Mouse (Mus musculus): ENCODE measurements at regions not wholly inside any gene's neighbourhood (a gene's known extent, or its start where the extent isn't known, plus 50 kb on each side); places are given as distances from the start of the nearest gene placed in this dataset.
A peak's percentile ranks its signal among the peaks of the same experiment; 100 is the strongest.

- Histone ChIP-seq H3K27ac (ENCODE audit: control insufficient read depth, insufficient read depth, low read length) (no peak overlapping the region), H3K4me3 (ENCODE audit: control insufficient read depth, insufficient read depth, low read length) (no peak overlapping the region), H3K27me3 (ENCODE audit: control insufficient read depth, insufficient read depth, low read length) (no peaks in the 10 kb centered on the region), H3K36me3 (ENCODE audit: control insufficient read depth, insufficient read depth, low read length) (no peaks in the 10 kb centered on the region), H3K4me1 (replicated peaks; ENCODE audit: control insufficient read depth, insufficient read depth, low read length) (no peaks in the 10 kb centered on the region)
- no peak for TF ChIP-seq CTCF (IDR thresholded peaks at IDR 0.05; ENCODE audit: borderline replicate concordance, control insufficient read depth, extremely low read depth, insufficient read depth, low read length, poor library complexity)
- TF ChIP-seq POLR2A (IDR thresholded peaks at IDR 0.05; ENCODE audit: control insufficient read depth, extremely low read depth, insufficient read depth, low read length, poor library complexity): no peak
- WGBS: 73% methylated on average over 5 of the region's 5 CpGs
- no peak for DNase-seq
Measured at GRCm38 (mm10) chr12:77994176-77994575, 199.9 kb upstream of the Gm6657 start.

GRCm38 (mm10) chr12:77997916-77998315 is 196.1 kb upstream of the Gm6657 start:
- 85% methylated on average over 1 of the region's 1 CpGs for WGBS
- Histone ChIP-seq H3K4me3 (ENCODE audit: control insufficient read depth, insufficient read depth, low read length) (no peak overlapping the region), H3K27ac (ENCODE audit: control insufficient read depth, insufficient read depth, low read length) (no peak overlapping the region), H3K36me3 (ENCODE audit: control insufficient read depth, insufficient read depth, low read length) (no peaks in the 10 kb centered on the region), H3K4me1 (replicated peaks; ENCODE audit: control insufficient read depth, insufficient read depth, low read length) (no peaks in the 10 kb centered on the region), H3K27me3 (ENCODE audit: control insufficient read depth, insufficient read depth, low read length) (no peaks in the 10 kb centered on the region)
- DNase-seq: no peak
- TF ChIP-seq POLR2A (IDR thresholded peaks at IDR 0.05; ENCODE audit: control insufficient read depth, extremely low read depth, insufficient read depth, low read length, poor library complexity) (no peak), CTCF (IDR thresholded peaks at IDR 0.05; ENCODE audit: borderline replicate concordance, control insufficient read depth, extremely low read depth, insufficient read depth, low read length, poor library complexity) (no peak)

DNA sequence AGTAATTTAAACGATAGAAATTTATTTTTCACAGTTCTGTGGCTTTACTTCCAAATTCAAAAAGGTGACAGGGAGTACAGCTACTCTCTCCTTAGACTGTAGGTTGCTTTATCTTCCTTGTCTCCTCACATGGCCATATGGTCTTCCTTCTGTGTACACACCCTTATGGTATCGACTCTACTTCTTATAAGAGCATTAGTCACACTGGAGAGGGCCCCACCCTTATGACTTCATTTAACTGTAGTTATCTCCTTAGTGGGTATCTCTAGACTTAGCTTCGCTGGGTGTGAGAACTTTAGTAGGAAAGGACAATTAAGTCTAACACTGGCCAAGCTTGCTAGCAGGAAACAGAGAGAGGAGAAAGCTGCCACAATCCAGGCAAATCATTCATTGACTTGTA is 193.6 kb upstream of the Gm6657 start:
- Histone ChIP-seq H3K27me3 (ENCODE audit: control insufficient read depth, insufficient read depth, low read length) (no peaks in the 10 kb centered on the region), H3K4me3 (ENCODE audit: control insufficient read depth, insufficient read depth, low read length) (no peak overlapping the region), H3K4me1 (replicated peaks; ENCODE audit: control insufficient read depth, insufficient read depth, low read length) (no peaks in the 10 kb centered on the region), H3K36me3 (ENCODE audit: control insufficient read depth, insufficient read depth, low read length) (no peaks in the 10 kb centered on the region), H3K27ac (ENCODE audit: control insufficient read depth, insufficient read depth, low read length) (no peak overlapping the region)
- DNase-seq: no peak
- WGBS: 86% methylated on average over 3 of the region's 3 CpGs
- TF ChIP-seq POLR2A (IDR thresholded peaks at IDR 0.05; ENCODE audit: control insufficient read depth, extremely low read depth, insufficient read depth, low read length, poor library complexity) (no peak), CTCF (IDR thresholded peaks at IDR 0.05; ENCODE audit: borderline replicate concordance, control insufficient read depth, extremely low read depth, insufficient read depth, low read length, poor library complexity) (no peak)

DNA sequence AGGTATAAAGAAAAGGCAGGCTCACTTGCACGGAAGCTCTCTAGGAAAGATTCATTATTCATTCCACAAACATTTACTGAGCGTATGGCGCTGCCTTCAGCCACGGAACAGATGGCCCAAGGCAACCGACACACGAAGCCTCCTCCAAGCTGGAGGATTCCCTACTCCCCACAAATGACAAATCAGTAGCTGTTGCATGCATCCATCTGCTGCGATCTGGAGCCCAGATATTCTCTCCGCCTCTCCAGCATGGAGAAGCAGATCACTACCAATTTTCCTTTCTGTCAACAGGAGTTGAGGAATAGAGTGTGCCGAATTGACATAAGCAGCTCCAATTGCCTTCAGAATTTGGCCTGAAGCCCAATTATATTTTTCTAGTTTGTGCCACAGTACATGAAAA is 192.2 kb upstream of the Gm6657 start:
- 96% methylated on average over 9 of the region's 9 CpGs for WGBS
- DNase-seq: no peak
- no peak for TF ChIP-seq CTCF (IDR thresholded peaks at IDR 0.05; ENCODE audit: borderline replicate concordance, control insufficient read depth, extremely low read depth, insufficient read depth, low read length, poor library complexity)
- no peak for TF ChIP-seq POLR2A (IDR thresholded peaks at IDR 0.05; ENCODE audit: control insufficient read depth, extremely low read depth, insufficient read depth, low read length, poor library complexity)
- no peaks in the 10 kb centered on the region for H3K4me1 ChIP-seq (replicated peaks; ENCODE audit: control insufficient read depth, insufficient read depth, low read length)
- H3K27ac ChIP-seq (ENCODE audit: control insufficient read depth, insufficient read depth, low read length): no peak overlapping the region
- H3K4me3 ChIP-seq (ENCODE audit: control insufficient read depth, insufficient read depth, low read length): no peak overlapping the region
- H3K27me3 ChIP-seq (ENCODE audit: control insufficient read depth, insufficient read depth, low read length): no peaks in the 10 kb centered on the region
- H3K36me3 ChIP-seq (ENCODE audit: control insufficient read depth, insufficient read depth, low read length): no peaks in the 10 kb centered on the region

DNA sequence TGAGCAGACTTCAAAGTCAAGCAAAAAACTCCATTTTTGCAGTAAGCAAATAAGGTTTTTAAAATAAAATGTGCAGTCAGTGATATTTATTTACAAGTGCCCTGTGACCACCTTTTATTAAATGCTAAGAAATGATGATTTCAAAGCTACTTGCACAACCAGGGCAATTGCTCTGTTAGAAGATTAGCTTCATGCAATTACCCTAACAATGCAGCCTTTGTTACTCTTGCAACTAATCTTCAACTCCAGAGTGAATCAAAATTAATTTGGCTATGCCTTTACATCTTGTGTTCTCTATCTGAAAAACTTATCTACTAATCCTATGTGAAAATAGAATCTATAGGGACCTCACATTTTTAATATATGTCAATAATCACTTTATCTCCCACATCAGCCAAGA is 160.3 kb upstream of the Gm6657 start:
- no peak for TF ChIP-seq POLR2A (IDR thresholded peaks at IDR 0.05; ENCODE audit: control insufficient read depth, extremely low read depth, insufficient read depth, low read length, poor library complexity)
- TF ChIP-seq CTCF (IDR thresholded peaks at IDR 0.05; ENCODE audit: borderline replicate concordance, control insufficient read depth, extremely low read depth, insufficient read depth, low read length, poor library complexity): no peak
- Histone ChIP-seq H3K36me3 (ENCODE audit: control insufficient read depth, insufficient read depth, low read length) (no peaks in the 10 kb centered on the region), H3K27ac (ENCODE audit: control insufficient read depth, insufficient read depth, low read length) (no peak overlapping the region), H3K4me1 (replicated peaks; ENCODE audit: control insufficient read depth, insufficient read depth, low read length) (no peaks in the 10 kb centered on the region), H3K27me3 (ENCODE audit: control insufficient read depth, insufficient read depth, low read length) (no peaks in the 10 kb centered on the region), H3K4me3 (ENCODE audit: control insufficient read depth, insufficient read depth, low read length) (no peak overlapping the region)
- no peak for DNase-seq

- TF ChIP-seq CTCF (IDR thresholded peaks at IDR 0.05; ENCODE audit: borderline replicate concordance, control insufficient read depth, extremely low read depth, insufficient read depth, low read length, poor library complexity) (no peak), POLR2A (IDR thresholded peaks at IDR 0.05; ENCODE audit: control insufficient read depth, extremely low read depth, insufficient read depth, low read length, poor library complexity) (no peak)
Measured at GRCm38 (mm10) chr12:78046582-78046981, 147.5 kb upstream of the Gm6657 start.

DNA sequence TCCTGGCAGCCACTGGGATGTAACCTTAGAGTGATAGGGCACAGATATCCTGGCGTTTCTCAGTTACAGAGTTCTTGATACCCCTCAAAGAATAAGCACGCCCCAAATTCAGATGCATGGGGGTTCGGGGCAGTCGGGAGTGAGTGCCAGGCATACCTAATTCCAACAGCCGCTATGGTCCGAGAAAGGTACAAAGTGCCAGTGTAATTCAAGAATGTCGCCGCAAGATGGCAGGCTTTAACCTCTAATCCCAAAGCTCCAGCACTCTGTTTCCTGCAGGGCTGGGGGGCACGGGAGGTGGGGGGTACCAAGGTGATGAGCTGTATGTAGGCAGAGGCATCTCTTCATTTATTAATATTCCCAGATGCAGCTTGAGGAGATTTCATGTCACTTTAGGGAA is 138.1 kb upstream of the Gm6657 start:
- Histone ChIP-seq H3K4me3 (ENCODE audit: control insufficient read depth, insufficient read depth, low read length) (no peak overlapping the region), H3K27ac (ENCODE audit: control insufficient read depth, insufficient read depth, low read length) (no peak overlapping the region), H3K4me1 (replicated peaks; ENCODE audit: control insufficient read depth, insufficient read depth, low read length) (no peaks in the 10 kb centered on the region), H3K36me3 (ENCODE audit: control insufficient read depth, insufficient read depth, low read length) (no peaks in the 10 kb centered on the region), H3K27me3 (ENCODE audit: control insufficient read depth, insufficient read depth, low read length) (no peaks in the 10 kb centered on the region)
- TF ChIP-seq POLR2A (IDR thresholded peaks at IDR 0.05; ENCODE audit: control insufficient read depth, extremely low read depth, insufficient read depth, low read length, poor library complexity) (no peak), CTCF (IDR thresholded peaks at IDR 0.05; ENCODE audit: borderline replicate concordance, control insufficient read depth, extremely low read depth, insufficient read depth, low read length, poor library complexity) (peak; percentile 57; the same call in 1 of the 2 replicates)
- peak; percentile 20 for DNase-seq
- WGBS: 5% methylated on average over 9 of the region's 9 CpGs

More at GRCm38 (mm10) chr12:78046582-78046981, 147.5 kb upstream of the Gm6657 start:
- WGBS: 85% methylated on average over 4 of the region's 4 CpGs
- DNase-seq: no peak
- no peaks in the 10 kb centered on the region for H3K4me1 ChIP-seq (replicated peaks; ENCODE audit: control insufficient read depth, insufficient read depth, low read length)
- H3K4me3 ChIP-seq (ENCODE audit: control insufficient read depth, insufficient read depth, low read length): no peak overlapping the region
- no peaks in the 10 kb centered on the region for H3K27me3 ChIP-seq (ENCODE audit: control insufficient read depth, insufficient read depth, low read length)
- H3K27ac ChIP-seq (ENCODE audit: control insufficient read depth, insufficient read depth, low read length): no peak overlapping the region
- no peaks in the 10 kb centered on the region for H3K36me3 ChIP-seq (ENCODE audit: control insufficient read depth, insufficient read depth, low read length)
